Mouse (Mus musculus): Measurements from ENCODE around the gene Tpcn2. TPM values are rescaled to one million over a fixed set of nuclear protein-coding genes. Genes with fewer than 3 reads are reported as not detected.

Tpcn2 gene
- total RNA-seq, 2 experiments from 2014 or later = 4.7 to 5.0 TPM

- intact Hi-C loops (cut with DNase I) = no loop called here
- DNase-seq = peak; percentile 66
Measured at GRCm38 (mm10) chr7:145250225-145250624, 33.6 kb downstream of the Tpcn2 start.

DNA sequence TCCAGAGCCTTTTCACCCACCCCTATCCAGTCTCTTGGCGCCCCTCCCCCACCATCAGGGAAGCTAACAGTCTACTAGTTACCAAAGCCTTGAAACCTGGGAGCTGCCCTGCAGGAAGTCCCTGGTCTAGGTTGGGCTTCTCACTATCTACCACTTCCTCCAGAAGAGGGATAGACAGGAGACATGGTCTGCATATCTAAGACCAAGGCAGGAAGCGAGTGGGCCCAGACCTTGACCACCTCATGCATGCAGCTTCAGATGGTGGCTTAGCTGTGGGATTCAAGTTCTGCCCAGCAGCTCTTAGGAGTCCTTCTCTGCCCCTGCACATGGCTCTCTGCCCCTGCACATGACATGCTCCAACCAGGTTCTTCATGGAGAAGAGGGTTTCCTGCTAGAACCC is 34.9 kb downstream of the Tpcn2 start:
- intact Hi-C loops (cut with DNase I) = no loop called here
- DNase-seq = no peak

GRCm38 (mm10) chr7:145242851-145243712 is 40.7 kb downstream of the Tpcn2 start:
- intact Hi-C loops (cut with DNase I) = loop anchor here (2.0 kb wide), 1 partner anchor 306 kb away; no protein-coding TSS in a partner anchor

GRCm38 (mm10) chr7:145242028-145242427 is 41.8 kb downstream of the Tpcn2 start:
- intact Hi-C loops (cut with DNase I) = loop anchor here (2.0 kb wide), 1 partner anchor 305 kb away; no protein-coding TSS in a partner anchor
- no peak for DNase-seq

More at GRCm38 (mm10) chr7:145242851-145243712, 40.7 kb downstream of the Tpcn2 start:
- peak; percentile 84 for DNase-seq

DNA sequence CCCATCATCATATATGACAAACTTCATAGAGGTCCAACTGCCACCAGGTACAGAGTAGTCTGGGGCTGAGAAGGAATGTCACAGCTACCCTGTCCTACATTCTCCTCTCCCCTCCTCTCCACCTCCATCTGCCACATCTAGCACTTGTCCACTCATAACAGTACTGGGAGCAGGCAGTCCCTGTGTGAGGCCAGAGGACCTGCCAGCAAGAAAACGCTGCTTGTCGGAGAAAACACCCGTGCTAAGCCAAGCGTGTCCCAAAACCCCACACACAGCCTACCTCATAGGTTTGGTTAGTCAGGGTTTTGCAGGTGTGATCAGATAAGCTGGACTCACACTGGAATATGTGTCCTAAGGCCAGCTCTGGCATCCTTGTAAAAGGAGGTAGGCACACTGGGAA is 42.9 kb downstream of the Tpcn2 start:
- intact Hi-C loops (cut with DNase I) = no loop called here
- DNase-seq = no peak

DNA sequence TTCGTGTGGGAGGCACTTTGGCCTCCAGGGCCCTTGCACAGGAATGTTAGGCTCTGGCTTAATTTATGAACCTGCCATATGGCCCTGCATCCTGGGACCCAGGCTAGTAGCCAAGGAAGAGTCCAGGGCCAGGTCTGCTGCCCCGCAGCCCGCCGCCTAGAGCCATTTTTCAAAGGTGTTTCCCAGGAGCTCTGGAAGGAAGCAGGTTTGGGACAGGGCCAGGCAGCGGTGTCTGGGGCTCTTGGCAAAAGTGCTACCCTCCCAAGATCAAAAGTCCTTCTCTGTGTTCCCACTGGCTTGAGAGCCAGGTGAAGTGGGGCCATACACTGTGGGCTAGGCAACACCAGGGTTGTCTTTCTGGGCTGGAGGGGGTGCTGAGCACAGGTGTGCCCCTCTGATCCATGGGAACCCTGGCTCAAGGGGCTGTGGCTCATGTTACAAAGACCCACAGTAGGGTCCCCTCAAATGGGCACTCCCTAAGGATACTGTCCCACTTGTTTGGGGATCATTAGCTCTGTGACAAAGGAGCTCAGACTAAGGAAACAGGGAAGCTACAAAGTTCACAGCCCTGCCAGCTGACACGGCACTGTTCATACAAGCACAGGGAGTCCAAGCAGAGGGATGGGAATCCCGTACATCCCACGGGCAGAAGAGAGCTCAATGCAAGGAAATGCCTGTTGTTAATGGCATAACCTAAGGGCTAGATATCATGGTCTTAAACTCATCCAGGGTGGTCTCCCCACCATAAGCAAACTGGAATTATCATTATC is 43.9 kb downstream of the Tpcn2 start:
- DNase-seq = peak; percentile 55
- intact Hi-C loops (cut with DNase I) = no loop called here

DNA sequence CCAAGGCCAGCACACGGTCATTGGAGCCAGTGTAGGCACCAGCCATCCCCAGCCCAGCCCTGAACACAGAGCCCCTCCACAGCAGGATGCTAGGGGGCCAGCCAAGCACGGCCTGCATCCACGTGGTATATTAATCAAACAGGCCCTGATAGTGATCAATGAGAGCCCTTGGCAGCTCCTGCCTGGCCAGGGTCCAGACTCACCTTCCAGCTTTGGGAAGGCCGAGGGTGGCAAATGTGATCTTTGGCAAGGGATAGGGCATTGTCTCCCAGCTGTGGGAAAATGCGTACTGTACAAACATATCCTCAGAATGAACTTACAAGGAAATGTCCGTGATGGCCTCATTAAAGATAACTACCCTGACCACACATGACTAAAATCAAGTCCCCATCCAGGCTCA is 44.7 kb downstream of the Tpcn2 start:
- no peak for DNase-seq
- intact Hi-C loops (cut with DNase I) = no loop called here

GRCm38 (mm10) chr7:145234841-145235790 is 48.7 kb downstream of the Tpcn2 start:
- intact Hi-C loops (cut with DNase I) = no loop called here
- DNase-seq = no peak

- DNase-seq = no peak
- intact Hi-C loops (cut with DNase I) = no loop called here
Measured at GRCm38 (mm10) chr7:145231659-145232058, 52.2 kb downstream of the Tpcn2 start.

- intact Hi-C loops (cut with DNase I) = no loop called here
- DNase-seq = no peak
Measured at GRCm38 (mm10) chr7:145226641-145227040, 57.2 kb downstream of the Tpcn2 start.

- intact Hi-C loops (cut with DNase I) = no loop called here
- no peak for DNase-seq
Measured at GRCm38 (mm10) chr7:145225626-145226025, 58.2 kb downstream of the Tpcn2 start.

DNA sequence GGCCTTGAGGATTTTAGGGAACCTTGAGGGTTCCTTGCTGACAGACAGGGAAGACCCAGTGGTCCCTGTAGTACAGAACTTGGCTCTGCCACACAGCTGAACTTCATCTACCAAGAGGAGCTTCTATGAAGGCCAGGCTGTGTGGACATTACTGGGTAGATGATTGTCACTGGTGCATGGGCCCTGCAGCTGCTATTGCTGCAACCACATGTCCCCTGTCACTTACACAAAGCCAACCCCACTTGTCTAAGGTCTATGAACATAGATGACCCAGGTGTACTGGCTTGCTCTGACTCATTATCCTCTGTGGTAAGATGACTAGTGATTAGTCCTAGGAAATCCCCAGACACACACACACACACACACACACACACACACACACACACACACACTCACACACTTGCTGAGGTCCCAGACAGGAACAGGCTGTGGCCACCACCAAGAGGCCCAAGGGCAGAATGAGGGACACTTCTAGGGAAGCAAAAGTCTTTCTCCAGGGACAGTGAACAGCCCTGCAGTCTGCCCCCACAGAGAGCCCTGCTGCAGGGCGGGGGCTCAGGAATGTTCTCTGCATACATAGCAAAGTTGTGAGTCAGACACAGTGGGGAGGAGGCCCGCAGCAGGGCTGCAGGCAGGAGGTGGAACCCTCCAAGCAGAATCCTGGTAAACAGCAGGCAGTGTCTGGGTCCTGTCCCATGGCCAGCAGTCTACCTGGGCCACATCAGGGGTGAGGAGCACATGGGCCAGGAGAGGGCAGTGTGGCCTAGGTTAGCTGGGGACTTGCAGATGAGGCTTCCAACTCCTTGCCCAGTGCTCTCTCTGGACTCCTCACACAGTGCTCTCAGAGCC is 61.7 kb downstream of the Tpcn2 start:
- DNase-seq = no peak
- intact Hi-C loops (cut with DNase I) = no loop called here

DNA sequence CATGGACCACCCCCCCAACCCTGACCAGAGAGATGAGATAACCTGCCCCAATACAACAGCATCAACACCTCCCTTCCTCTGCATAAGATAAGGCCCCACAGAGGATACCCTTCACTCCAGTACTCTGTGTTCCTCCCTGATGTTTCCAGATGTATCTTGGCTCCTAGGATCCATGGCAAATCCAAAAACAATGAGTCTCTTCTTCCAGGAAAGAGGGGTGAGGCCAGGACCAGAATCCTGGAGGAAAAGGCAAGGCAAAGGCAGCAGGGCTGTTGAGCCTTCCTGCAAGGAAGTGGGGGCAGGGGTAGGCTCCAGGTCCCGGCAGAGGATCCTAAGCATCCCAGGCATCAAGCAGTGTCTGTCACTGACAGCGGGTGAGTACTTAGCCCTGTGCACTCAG is 62.5 kb downstream of the Tpcn2 start:
- no peak for DNase-seq
- intact Hi-C loops (cut with DNase I) = no loop called here

GRCm38 (mm10) chr7:145219420-145219831 is 64.4 kb downstream of the Tpcn2 start:
- intact Hi-C loops (cut with DNase I) = no loop called here
- DNase-seq = peak; percentile 84

- DNase-seq = no peak
- intact Hi-C loops (cut with DNase I) = no loop called here
Measured at GRCm38 (mm10) chr7:145216591-145216990, 67.2 kb downstream of the Tpcn2 start.

GRCm38 (mm10) chr7:145215476-145215875 is 68.3 kb downstream of the Tpcn2 start:
- DNase-seq = no peak
- intact Hi-C loops (cut with DNase I) = no loop called here

DNA sequence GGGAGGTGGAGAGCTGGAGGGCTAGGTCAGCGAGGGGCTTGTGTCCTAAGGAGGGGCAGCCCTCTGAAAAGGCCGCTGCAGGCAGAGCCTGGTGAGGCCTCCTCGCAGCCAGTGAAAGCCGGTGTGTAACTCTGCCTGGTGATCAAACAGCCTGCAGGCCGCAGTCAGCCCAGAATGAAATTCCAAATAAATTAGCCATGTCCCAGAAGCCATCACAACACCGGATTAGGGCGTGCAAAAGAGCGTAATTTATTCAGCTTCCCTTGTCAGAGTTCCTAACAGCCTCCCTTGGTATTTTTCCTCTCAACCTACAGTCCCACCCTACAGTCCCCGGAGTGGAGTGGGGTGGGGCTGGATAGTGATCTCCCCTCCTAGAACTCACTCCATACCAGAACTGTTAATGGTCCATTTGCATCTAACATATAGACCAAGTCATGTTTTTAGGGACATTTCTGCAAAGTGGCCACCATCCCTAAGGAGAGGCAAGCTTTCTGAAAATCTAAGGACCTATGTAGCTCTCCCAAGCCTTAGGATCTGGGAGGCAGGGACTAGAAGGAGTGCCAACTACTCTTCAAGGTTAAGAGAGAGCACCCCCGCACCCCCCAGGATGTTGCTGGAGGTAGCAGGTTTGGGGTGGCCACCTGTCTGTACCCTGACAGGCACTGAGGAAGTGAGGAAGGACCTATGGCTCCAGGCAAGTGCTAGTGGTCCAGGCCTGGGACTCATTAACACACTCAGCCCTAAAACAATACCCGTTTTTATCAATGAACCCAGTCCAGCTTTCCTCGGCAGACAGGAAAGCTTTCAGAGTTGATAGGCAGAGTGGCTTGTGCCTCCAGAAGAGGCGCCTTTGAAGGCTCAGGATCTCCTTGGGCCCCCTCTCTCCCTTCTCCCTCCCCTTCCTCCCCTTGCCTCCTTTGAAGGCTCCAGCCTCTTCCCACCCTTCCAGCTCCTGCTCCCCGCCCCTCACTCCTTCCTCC is 71.8 kb downstream of the Tpcn2 start:
- intact Hi-C loops (cut with DNase I) = no loop called here
- DNase-seq = no peak

DNA sequence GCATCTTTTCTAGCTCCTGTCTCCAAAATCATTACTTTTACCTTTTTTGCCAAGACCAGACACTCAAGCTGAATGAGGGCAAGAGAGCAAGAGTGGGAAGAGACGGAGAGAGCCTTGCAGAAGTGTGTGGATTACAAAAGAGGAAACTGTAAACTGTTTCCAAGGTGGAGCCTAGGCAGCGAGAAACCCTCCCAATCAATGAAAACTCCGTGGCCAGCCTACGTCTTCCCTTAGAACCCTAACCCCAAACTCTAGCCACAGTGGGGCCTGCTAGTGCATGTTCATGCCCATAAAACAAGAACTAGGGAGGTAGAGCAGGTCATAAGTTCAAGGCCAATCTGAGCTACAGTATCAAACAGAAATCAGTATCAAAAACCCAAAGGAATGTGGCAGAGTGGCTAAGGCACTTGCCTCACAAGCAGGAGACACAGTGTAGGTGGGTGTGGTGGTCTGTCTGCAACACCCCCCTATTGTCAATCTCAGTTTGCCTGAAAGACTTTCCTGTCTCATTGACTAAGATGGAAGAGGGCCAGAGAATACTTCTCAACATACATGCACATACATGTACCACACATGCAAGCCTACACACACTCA is 73.2 kb downstream of the Tpcn2 start:
- no peak for DNase-seq
- intact Hi-C loops (cut with DNase I) = no loop called here

Measured in left cerebral cortex, postnatal 4 days (tissue).